Mouse (Mus musculus): Measurements from ENCODE around the gene Pkig.

Gene Pkig

GRCm38 (mm10) chr2:163756723-163757122 is 98.5 kb downstream of the Pkig start:
- no peak for DNase-seq (ENCODE audit: low spot score in 2 of 2)

DNA sequence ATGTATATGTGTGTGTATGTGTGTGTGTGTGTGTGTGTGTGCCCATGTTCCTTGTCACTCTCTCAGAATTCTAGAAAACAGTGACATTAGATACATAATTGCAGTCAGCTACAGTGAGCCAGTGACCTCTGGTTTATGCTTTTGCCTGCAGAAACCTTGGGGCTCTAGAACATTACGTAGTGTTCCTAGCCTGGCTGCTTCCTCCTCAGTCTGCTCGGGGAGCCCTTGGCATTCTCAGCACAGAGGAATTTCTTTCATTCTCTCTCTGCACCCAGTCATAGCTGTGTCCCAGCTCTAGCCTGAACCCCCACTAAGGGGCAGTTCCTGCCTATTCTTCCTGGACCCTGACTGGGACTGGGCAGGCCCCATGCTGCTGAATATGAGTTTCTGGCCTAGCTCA is 100.0 kb downstream of the Pkig start:
- no peak for DNase-seq (ENCODE audit: low spot score in 2 of 2)

- DNase-seq (ENCODE audit: low spot score in 2 of 2) = no peak
These were observed 102.4 kb downstream of the Pkig start for GRCm38 (mm10) chr2:163760589-163760988.

DNA sequence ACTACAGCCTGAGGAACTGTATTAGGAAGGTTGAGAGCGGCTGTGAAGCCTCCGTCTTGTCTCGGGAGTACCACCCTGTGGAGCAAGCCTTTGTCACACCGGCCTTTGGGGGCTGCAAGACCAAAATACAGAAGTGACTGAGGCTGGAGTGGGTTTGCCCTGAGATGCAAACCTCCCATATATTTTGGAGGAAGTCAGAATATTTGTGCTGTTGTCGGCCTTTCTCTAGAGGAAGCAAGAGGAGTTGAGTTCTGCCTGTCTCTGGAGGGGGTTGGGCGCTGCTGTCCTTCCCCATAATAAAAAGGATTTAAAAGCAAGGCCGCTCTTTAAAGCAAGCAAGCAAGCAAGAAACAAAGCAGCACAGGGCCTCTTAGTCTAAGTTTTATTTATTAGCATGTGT is 103.2 kb downstream of the Pkig start:
- DNase-seq (ENCODE audit: low spot score in 2 of 2) = peak in 1 of 2 experiments; percentile 27

DNA sequence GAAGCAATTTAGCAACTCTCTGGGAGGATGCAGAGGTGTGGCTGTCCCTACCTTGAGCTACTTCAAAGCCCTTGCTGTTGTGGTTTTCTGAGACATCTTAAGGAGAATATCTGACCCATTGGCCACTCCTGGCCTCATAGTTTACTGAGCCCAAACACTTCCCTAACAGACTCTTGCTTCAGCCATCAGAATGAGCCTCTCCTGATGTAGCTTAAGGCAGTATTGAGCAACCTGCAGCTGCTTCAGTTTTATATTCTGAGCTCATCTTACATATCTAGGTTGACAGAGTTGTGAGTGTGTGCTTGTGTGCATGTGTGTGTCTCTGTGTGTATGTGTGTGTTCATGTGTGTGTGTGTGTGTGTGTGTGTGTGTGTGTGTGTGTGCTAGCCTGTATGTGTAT is 108.1 kb downstream of the Pkig start:
- DNase-seq (ENCODE audit: low spot score in 2 of 2) = no peak

DNA sequence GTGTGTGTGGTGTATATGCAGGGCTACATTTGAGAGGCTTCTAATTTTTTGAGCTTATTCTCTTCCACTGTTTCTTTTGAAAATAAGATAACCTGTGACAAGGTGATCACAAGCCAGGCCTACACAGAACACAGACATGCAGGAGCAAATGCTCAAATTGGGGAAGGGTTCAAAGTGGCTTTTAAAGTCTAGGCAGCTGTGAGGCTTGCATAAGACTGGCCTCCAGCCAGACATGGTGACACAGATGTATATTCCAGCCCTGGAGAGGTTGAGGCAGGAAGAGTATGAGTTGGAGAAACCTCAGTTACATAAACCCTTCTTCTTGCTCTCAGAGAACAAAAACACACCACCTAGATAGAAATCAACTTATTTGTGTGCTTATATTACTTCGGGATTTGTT is 108.7 kb downstream of the Pkig start:
- no peak for DNase-seq (ENCODE audit: low spot score in 2 of 2)

DNA sequence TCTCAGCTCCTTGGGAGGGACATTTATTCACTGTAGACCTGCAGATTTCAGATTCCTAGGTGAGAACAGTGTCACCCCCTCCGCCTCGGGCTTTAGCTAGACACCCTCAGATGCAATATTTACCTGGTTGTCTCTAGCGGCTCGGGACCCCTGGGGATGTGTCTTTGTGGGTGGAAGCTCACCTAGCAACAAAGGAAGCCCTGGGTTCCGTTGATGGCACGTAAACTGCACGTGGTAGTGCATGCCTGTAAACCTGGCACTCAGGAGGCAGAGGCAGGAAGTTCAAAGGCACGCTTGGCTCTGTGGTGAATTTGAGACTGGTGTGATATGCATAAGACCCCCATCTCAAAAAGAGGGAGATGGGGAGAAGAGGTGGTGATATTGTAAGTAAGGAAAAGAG is 112.5 kb downstream of the Pkig start:
- DNase-seq (ENCODE audit: low spot score in 2 of 2) = no peak

All from spleen, postnatal 36 days (tissue).